Mouse (Mus musculus) kidney, embryonic 16.5 days (tissue): ENCODE data around the gene Tmem51. TPM values are rescaled to one million over a fixed set of nuclear protein-coding genes. Genes with fewer than 3 reads are reported as not detected.

Source experiments
- ATAC-seq: fragments of 200-750 bp; cut with Nextera tagmentation; 2 replicates; pipeline ENCODE4 v1.8.0; 2017; ENCODE audit warnings: moderate TSS enrichment; ENCODE audit not compliant: low FRiP score, low TSS enrichment
- H3K27ac ChIP-seq: fragments of 300-500 bp; sonication (generic); 2 replicates; pipeline ENCODE4 v1.5.1; 2014; ENCODE audit warnings: low read length
- H3K27me3 ChIP-seq: fragments of 300-500 bp; sonication (generic); 2 replicates; pipeline ENCODE4 v1.6.1; 2014; ENCODE audit warnings: low read length, control low read depth, mixed read lengths; ENCODE audit not compliant: insufficient read depth
- H3K36me3 ChIP-seq: fragments of 300-500 bp; sonication (generic); 2 replicates; pipeline ENCODE4 v1.6.1; 2014; ENCODE audit warnings: low read length, control low read depth, mixed read lengths; ENCODE audit not compliant: insufficient read depth
- H3K4me1 ChIP-seq: fragments of 300-500 bp; sonication (generic); 2 replicates; pipeline ENCODE4 v1.6.1; 2014; ENCODE audit warnings: low read length, control low read depth, mixed read lengths; ENCODE audit not compliant: insufficient read depth
- H3K4me2 ChIP-seq: fragments of 300-500 bp; sonication (generic); replicated peaks from 2 replicates; pipeline ENCODE4 v1.6.1; 2014; ENCODE audit warnings: low read depth, low read length
- H3K4me3 ChIP-seq: fragments of 300-500 bp; sonication (generic); 2 replicates; pipeline ENCODE4 v1.5.1; 2014; ENCODE audit warnings: mild to moderate bottlenecking, low read length
- H3K9ac ChIP-seq: fragments of 300-500 bp; sonication (generic); replicated peaks from 2 replicates; pipeline ENCODE4 v1.6.1; 2014; ENCODE audit warnings: low read length
- H3K9me3 ChIP-seq: fragments of 300-500 bp; sonication (generic); 2 replicates; pipeline ENCODE4 v1.6.1; 2016; ENCODE audit warnings: low read length, control low read depth
- WGBS: fragments of 180-500 bp; shearing (Covaris S2); extraction: QIAGEN DNeasy Blood & Tissue Kit; methylation state at CpG from one replicate; pipeline ENCODE4 v1.1.7; 2014; 5-methylcytosine and 5-hydroxymethylcytosine counted together
- polyA plus RNA-seq: library from polyadenylated mRNA; unstranded; fragments of >200 nt; fragmentation: Nextera tagmentation; extraction: Ambion mirVana; gene quantifications from 2 replicates; pipeline ENCODE4 v1.2.1, GENCODE M21; 2015

Tmem51 gene
- polyA plus RNA-seq, 1 experiment from 2014 or later = 41.6 TPM

DNA sequence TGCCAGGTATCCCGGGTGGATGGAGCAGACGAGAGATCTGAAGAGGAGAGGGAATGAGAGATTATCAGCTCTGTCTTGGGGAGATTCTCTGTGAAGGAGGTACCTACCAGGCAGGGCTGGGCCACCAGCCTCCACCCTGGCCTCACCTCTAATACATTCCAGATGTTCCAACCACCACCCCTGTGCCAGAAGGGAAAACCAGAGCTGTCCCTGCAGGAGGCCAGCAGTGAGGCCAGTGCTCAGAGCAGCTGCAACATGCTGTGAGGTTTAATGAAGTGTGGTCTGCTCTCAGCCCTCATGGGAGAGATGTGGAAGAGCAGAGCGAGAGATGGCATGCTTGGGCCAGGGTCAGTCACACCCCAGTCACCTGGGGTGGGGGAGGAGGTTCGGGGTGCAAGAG, 46.2 kb downstream of the Tmem51 start:
- H3K9me3 ChIP-seq = no peaks in the 10 kb centered on the region
- H3K4me3 ChIP-seq = no peak overlapping the region
- no peaks in the 10 kb centered on the region; the same call in 1 of the 2 replicates for H3K36me3 ChIP-seq
- WGBS = 51% methylated on average over 4 of the region's 4 CpGs
- no peak overlapping the region for H3K9ac ChIP-seq
- no peak overlapping the region for H3K4me2 ChIP-seq
- ATAC-seq = peak; percentile 33
- H3K27ac ChIP-seq = no peak overlapping the region
- H3K4me1 ChIP-seq = peaks cover 24% of the 10 kb centered on the region
- no peaks in the 10 kb centered on the region for H3K27me3 ChIP-seq

DNA sequence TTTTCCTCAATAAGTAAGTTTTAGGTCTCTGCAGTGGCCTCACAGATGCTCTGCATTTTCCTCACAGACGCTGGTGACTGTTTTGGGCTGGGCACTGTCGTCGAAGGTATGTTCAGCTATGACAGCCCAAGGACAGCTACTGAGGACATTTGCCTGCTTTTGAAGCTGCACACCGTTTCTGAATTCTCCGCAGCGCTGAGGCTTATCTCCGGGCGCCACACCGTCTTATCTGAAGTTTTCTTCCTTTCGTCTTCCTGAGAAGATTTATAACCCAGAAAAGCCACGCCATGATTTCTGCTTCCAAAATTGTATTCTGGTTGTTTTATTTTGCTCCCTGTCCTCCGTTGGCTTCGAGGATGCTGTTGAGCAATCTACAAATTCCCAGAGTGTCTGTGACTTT, 55.6 kb downstream of the Tmem51 start:
- H3K36me3 ChIP-seq = peaks cover 5% of the 10 kb centered on the region; the same call in 1 of the 2 replicates
- H3K27ac ChIP-seq = no peak overlapping the region
- no peak for ATAC-seq
- H3K9me3 ChIP-seq = peaks cover 3% of the 10 kb centered on the region; the same call in 1 of the 2 replicates
- H3K4me1 ChIP-seq = no peaks in the 10 kb centered on the region
- H3K4me3 ChIP-seq = no peak overlapping the region
- H3K4me2 ChIP-seq = no peak overlapping the region
- H3K27me3 ChIP-seq = no peaks in the 10 kb centered on the region
- H3K9ac ChIP-seq = no peak overlapping the region
- WGBS = 63% methylated on average over 13 of the region's 13 CpGs

DNA sequence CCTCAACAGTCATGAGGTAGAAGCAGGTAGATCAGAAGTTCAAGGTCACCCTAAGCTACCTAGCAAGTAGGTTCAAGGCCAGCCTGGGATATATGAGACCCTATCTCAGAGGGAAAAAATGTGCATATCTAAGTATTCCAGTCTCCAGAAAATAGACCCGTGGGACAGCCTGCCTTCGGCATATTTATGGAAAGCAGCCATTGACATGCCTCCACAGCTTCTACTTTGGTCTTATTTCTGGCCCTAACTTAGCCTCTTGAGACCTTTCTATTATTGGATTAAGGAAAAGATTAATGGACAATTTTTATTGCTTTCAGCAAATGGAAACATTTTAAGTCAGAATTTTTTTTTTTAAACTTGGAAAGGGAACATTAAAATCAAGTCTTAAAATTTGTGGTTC, 57.1 kb downstream of the Tmem51 start:
- ATAC-seq = no peak
- no peaks in the 10 kb centered on the region for H3K4me1 ChIP-seq
- WGBS = 74% methylated on average over 2 of the region's 2 CpGs

DNA sequence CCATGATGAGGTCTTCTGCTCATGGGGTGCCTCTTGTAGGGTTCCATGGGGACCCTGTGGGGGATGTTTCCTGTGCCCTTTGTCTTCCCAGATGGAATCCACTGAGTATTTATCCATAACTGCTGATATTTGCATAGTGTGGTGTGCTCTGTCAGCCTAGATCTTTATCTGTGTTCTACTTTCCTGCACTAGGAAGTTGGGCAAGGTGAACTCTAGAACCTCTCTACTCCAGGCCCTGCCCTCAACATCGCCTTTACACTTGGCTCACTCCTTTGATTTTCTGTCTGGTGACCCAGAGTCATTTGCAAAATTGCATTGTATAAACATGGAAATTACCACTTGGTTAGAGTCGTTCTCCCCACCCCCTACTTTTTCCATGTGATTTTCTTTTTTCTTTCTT, 59.6 kb downstream of the Tmem51 start:
- Histone ChIP-seq H3K4me2 (no peak overlapping the region), H3K36me3 (no peaks in the 10 kb centered on the region), H3K27me3 (no peaks in the 10 kb centered on the region), H3K27ac (no peak overlapping the region), H3K4me1 (no peaks in the 10 kb centered on the region), H3K9me3 (peaks cover 3% of the 10 kb centered on the region; the same call in 1 of the 2 replicates), H3K9ac (no peak overlapping the region), H3K4me3 (no peak overlapping the region)
- ATAC-seq = no peak
- WGBS = 91% methylated on average over 2 of the region's 2 CpGs

More for the DNA sequence above, 57.1 kb downstream of the Tmem51 start:
- Histone ChIP-seq H3K9me3 (peaks cover 3% of the 10 kb centered on the region; the same call in 1 of the 2 replicates), H3K27ac (no peak overlapping the region), H3K36me3 (peaks cover 5% of the 10 kb centered on the region; the same call in 1 of the 2 replicates), H3K27me3 (no peaks in the 10 kb centered on the region), H3K4me2 (no peak overlapping the region), H3K9ac (no peak overlapping the region), H3K4me3 (no peak overlapping the region)

DNA sequence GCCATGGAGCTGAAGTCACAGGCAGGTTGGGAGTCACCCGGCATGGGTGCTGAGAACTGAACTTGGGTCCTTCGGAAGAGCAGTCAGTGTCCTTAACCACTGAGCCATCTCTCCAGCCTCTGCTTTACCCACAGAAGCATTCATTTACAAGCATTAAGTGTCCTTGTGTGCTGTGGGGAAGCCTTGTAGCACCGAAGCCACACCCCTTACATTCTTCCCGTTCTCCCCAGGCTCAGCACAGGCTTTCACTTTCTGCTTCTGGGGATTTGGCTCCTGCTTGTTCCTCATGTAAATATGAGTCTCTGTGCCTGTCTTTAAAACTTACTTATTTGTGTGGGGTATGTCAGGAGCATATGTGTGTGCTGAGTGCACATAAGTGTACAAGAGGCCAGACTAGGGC, 60.9 kb downstream of the Tmem51 start:
- no peak overlapping the region for H3K27ac ChIP-seq
- peaks cover 3% of the 10 kb centered on the region; the same call in 1 of the 2 replicates for H3K9me3 ChIP-seq
- no peaks in the 10 kb centered on the region for H3K27me3 ChIP-seq
- no peak overlapping the region for H3K4me3 ChIP-seq
- peaks cover under 1% of the 10 kb centered on the region for H3K4me1 ChIP-seq
- no peak overlapping the region for H3K9ac ChIP-seq
- ATAC-seq = no peak
- H3K36me3 ChIP-seq = no peaks in the 10 kb centered on the region
- H3K4me2 ChIP-seq = no peak overlapping the region
- WGBS = 70% methylated on average over 4 of the region's 4 CpGs

DNA sequence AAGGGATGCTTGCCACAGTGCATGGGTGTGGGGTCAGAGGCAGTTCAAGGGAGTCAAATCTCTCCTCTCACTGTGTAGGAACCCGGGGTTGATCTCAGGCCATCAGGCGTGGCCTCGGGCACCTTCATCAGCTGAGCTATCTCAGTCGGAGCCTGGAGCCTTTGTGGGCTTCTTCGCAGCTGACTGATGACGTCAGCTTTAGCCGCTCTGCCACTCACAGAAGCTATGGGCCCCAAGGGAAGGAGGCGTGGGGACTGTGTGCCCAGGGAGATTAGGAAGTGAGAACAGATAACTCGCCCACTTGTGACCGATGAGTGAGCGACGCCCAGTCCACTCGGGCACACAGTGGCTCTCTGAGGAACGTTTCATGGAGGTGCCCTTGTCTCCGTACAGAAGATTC, 66.4 kb downstream of the Tmem51 start:
- Histone ChIP-seq H3K4me1 (peaks cover 23% of the 10 kb centered on the region), H3K9ac (no peak overlapping the region), H3K4me2 (no peak overlapping the region), H3K9me3 (no peaks in the 10 kb centered on the region), H3K36me3 (no peaks in the 10 kb centered on the region), H3K4me3 (no peak overlapping the region), H3K27ac (no peak overlapping the region), H3K27me3 (peaks cover 7% of the 10 kb centered on the region; the same call in 1 of the 2 replicates)
- no peak for ATAC-seq
- WGBS = 43% methylated on average over 15 of the region's 15 CpGs

DNA sequence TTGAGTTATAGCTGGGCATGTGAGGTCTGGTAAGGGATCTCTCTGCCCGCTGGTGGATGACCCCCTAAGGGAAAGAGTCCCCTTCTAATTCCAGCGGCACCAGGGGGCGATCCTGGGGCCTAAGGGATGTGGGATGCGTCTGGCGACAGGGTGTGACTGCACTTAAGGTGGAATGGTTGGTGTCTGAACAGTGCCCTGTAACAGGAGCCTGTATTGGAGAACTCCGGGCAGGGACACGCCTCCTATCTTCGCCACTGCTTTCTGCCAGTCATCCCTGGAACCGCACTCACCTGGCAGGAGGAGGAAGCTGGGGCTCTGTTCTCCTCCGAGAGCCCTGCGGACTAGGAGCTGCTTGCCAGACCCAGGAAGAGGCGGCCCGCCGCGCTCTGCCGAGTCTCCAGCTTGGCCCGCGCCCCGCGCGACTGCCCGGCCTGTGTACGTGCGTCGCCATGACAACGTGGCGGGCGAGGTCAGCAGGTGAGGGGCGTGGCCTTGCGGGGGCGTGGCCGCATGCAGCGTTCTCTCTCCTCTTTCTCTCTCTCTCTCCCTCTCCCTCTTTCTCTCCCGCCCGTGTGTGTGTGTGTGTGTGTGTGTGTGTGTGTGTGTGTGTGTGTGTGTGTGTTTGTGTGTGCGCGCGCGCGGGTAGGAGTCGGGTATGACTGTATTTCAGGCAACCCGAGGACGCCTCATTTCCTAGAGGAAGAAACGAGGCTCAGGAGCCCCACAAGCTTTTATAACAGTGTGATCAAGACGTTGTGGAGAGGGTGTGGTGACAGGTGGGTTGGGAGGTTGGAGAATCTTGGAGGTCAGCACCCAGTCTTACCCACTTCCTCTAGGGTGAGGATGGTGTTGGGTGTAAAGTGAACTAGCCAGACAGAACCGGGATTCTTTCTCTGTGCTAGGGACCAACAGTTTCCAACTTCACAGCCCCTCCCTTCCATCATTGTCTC, 69.2 kb downstream of the Tmem51 start, which contains the start of gene Fhad1:
Gene Fhad1 (minus strand): TSS at position 424 of the 950 bp plus-strand sequence.
- H3K9ac ChIP-seq = peak within 1 kb of the TSS; percentile 54
- 0 out of 2 replicates have a peak within 1 kb of the TSS, but pooled peaks have one; percentile 39 for H3K27ac ChIP-seq
- WGBS = under 1% methylated on average over 45 of the region's 46 CpGs
- H3K36me3 ChIP-seq = no peaks in the 10 kb centered on the region
- H3K4me2 ChIP-seq = peak within 1 kb of the TSS; percentile 64
- H3K9me3 ChIP-seq = no peaks in the 10 kb centered on the region
- peaks cover 7% of the 10 kb centered on the region; the same call in 1 of the 2 replicates for H3K27me3 ChIP-seq
- H3K4me3 ChIP-seq = peak within 1 kb of the TSS; percentile 44
- ATAC-seq = peak; percentile 94
- peaks cover 23% of the 10 kb centered on the region for H3K4me1 ChIP-seq

DNA sequence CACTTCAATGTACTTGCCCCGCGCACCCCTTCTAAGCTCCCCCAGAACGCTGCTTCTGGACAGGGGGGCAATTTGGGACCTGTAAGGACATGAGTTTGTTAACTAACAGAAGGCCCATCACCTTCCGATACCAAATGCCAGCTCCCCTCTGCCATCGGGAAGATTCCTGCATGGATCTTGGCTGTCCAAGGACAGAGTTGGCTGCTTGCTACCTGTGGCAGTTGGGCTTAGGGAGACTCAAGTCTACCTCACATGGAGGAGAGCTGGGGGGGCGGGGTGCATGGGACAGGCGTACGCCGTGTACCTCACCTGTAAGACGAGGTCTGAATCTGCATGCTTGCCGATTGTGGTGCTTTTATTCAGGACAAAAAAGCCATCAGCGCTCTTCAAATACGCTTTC, 72.9 kb downstream of the Tmem51 start:
- Histone ChIP-seq H3K9ac (no peak overlapping the region), H3K4me2 (no peak overlapping the region), H3K4me3 (no peak overlapping the region), H3K4me1 (peaks cover 10% of the 10 kb centered on the region; the same call in 1 of the 2 replicates), H3K9me3 (no peaks in the 10 kb centered on the region), H3K36me3 (no peaks in the 10 kb centered on the region), H3K27me3 (peaks cover 7% of the 10 kb centered on the region; the same call in 1 of the 2 replicates), H3K27ac (no peak overlapping the region)
- 93% methylated on average over 13 of the region's 13 CpGs for WGBS
- ATAC-seq = no peak

DNA sequence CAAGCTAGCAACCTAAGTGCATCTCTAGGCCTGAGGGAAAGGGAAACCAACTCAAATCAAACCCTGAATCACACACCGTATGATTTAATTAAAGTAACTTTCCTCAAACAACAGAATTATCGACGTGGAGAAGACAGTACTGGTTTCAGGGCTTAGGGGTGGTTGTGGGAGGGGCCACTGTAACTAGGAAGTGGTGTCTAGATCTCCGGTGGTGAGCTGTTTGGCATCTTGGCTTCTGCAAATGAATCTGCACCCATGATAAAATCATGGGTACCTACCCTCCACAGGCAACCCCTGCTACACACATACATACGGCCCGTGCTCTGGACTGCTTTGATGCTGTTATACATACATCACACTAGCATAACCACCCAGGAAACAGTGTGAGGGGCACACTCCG, 73.7 kb downstream of the Tmem51 start:
- no peak overlapping the region for H3K4me2 ChIP-seq
- ATAC-seq = no peak
- peaks cover 7% of the 10 kb centered on the region; the same call in 1 of the 2 replicates for H3K4me1 ChIP-seq
- H3K27me3 ChIP-seq = peaks cover 7% of the 10 kb centered on the region; the same call in 1 of the 2 replicates
- H3K9me3 ChIP-seq = no peaks in the 10 kb centered on the region
- H3K4me3 ChIP-seq = no peak overlapping the region
- WGBS = 73% methylated on average over 7 of the region's 7 CpGs
- no peak overlapping the region for H3K27ac ChIP-seq
- no peaks in the 10 kb centered on the region for H3K36me3 ChIP-seq
- H3K9ac ChIP-seq = no peak overlapping the region

DNA sequence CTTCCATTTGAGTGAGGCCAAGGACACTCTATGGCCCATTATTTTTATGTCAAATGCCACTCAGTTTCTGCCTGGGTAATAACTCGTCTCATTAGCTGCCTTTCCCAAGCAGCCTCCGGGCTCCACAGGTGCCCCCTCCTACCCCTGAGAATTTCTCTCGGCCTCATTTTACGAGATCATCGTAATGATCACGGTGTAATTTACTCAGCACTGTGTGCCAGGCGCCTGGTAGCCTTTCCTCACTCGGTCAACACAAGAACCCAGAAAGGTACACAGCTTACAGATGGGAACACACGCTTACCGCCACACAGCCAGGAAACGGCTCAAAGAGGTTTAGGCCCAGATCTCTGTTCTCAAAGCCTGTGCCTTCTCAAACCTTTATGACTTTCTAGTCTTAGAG, 75.9 kb downstream of the Tmem51 start:
- no peak overlapping the region for H3K9ac ChIP-seq
- 42% methylated on average over 11 of the region's 11 CpGs for WGBS
- H3K4me3 ChIP-seq = no peak overlapping the region
- no peaks in the 10 kb centered on the region for H3K9me3 ChIP-seq
- no peaks in the 10 kb centered on the region for H3K4me1 ChIP-seq
- peaks cover 3% of the 10 kb centered on the region; the same call in 1 of the 2 replicates for H3K27me3 ChIP-seq
- no peak overlapping the region for H3K4me2 ChIP-seq
- no peak overlapping the region; the same call in 1 of the 2 replicates for H3K27ac ChIP-seq
- ATAC-seq = no peak
- H3K36me3 ChIP-seq = no peaks in the 10 kb centered on the region
